Mouse (Mus musculus): ENCODE results near the gene Bnc2.

Bnc2 gene

GRCm38 (mm10) chr4:84507551-84507950 lies 167.5 kb downstream of the Bnc2 start:
- no peak for DNase-seq (ENCODE audit: low read depth, low spot score)

- DNase-seq (ENCODE audit: low read depth, low spot score), result no peak
Observed at GRCm38 (mm10) chr4:84502581-84503269, 172.3 kb downstream of the Bnc2 start.

DNA sequence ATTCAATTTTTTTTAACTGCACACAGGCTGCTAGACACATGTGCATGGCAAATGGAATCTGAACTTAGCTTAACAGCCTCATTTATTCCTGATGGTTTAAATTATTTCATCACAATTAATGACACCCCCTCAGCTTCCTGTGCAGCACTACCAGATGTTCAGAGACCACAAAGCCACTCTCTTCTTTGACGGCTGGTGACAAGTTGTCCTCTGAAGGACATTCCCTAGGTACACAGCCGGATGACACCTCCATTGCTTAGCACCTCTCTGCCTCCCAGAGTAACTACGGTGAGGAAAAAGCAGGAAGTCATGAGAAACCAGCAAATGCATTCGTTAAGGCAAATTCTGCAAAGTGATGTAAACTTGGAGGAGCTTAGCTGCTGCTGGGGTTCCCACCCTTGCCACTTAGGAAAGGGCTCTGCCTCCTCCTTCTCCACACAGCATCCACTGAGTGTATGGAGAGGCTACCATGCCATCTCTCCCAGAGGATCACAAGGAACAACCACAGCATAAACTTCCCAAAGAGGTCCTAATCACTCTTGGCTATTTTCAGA lies 174.2 kb downstream of the Bnc2 start:
- DNase-seq (ENCODE audit: low read depth, low spot score), result no peak

- DNase-seq (ENCODE audit: low read depth, low spot score), result no peak
Observed at GRCm38 (mm10) chr4:84500259-84500658, 174.8 kb downstream of the Bnc2 start.

- no peak for DNase-seq (ENCODE audit: low read depth, low spot score)
Observed at GRCm38 (mm10) chr4:84498469-84498868, 176.6 kb downstream of the Bnc2 start.

DNA sequence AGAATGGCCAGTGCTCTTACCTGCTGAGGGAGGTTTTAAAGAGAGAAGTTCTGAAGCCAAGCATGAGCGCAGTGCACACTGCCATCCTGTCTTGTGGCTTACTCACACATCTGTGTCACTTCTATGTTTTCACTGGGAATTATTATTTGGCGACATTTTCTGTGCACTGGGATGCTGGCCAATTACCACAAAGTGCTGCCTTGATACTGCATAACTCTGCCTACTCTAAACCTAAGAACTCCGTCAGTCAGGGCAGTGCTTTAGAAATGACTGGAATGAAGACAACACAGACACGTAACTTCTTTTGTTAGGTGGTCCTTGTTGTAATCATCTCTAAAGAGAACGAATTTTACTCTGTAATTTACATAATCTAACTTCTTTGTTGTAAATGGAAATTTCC lies 186.8 kb downstream of the Bnc2 start:
- no peak for DNase-seq (ENCODE audit: low read depth, low spot score)

DNA sequence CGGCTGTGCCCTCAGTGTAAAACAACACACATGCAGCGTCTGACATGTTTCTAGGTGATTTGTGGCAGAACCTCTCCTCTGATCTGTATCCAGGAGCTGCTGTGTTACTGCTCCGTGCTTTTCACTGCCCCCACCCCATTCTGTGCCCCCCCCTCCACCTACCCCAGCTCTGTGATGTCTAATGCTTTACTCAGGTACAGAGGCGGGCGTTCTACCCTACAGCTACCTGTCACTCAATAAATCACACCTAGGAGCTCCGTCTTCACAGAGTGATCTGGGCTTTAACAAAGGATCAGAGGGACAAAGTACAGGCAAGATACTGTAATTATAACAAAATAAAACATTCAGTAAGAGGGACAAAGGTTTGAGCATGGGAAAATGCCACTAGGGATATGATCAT lies 192.4 kb downstream of the Bnc2 start:
- DNase-seq (ENCODE audit: low read depth, low spot score), result no peak

GRCm38 (mm10) chr4:84472643-84473042 lies 202.4 kb downstream of the Bnc2 start:
- no peak for DNase-seq (ENCODE audit: low read depth, low spot score)

- no peak for DNase-seq (ENCODE audit: low read depth, low spot score)
Observed at GRCm38 (mm10) chr4:84470106-84470885, 204.8 kb downstream of the Bnc2 start.

- no peak for DNase-seq (ENCODE audit: low read depth, low spot score)
Observed at GRCm38 (mm10) chr4:84469400-84469799, 205.7 kb downstream of the Bnc2 start.

GRCm38 (mm10) chr4:84467722-84468121 lies 207.4 kb downstream of the Bnc2 start:
- DNase-seq (ENCODE audit: low read depth, low spot score), result no peak

DNA sequence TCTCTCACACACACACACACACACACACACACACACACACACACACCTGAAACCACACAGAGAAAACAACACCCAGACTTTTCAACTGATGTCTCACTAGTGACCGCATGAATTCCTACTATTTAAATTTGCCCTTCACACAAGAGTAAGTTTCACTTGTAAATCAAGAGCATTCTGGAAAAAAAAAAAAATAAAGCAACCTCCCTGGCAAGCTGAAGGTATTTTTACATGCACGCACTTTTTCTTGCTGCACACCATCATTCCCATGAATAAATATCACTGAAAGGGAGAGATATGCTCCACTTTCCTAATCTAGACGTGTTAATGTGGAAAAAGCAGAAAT lies 216.9 kb downstream of the Bnc2 start:
- no peak for DNase-seq (ENCODE audit: low read depth, low spot score)

DNA sequence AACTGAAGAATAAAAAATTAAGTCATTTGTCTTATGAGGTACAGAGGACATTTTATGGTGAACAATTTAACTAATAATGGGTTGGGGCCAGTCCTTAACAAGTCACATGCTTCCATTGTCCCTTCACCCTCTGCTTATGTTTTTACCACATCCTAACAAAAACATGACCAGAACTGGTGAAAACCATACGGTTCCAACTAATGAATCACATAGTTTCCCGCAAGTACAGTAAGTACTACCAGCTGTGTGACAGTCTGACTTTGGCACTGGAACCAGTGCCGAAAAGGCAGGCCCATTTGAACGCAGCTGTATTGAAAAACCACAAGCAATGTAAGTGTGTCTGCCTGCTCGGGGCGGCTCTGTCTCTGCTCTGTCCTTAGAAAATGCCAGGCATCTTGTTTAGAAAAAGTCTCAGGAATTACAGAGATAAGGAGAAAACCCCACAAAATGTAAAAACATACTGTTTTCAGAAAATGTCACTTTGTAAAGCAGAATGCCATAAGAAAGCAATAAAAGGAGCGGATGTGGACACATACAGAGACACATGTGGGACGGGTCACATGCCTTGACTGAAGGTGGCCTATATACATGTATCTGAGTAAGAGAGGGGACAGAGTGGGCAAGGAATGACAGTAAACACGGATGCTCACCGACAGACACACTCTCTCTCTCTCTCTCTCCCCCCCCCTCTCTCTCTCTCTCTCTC lies 217.4 kb downstream of the Bnc2 start:
- no peak for DNase-seq (ENCODE audit: low read depth, low spot score)

DNA sequence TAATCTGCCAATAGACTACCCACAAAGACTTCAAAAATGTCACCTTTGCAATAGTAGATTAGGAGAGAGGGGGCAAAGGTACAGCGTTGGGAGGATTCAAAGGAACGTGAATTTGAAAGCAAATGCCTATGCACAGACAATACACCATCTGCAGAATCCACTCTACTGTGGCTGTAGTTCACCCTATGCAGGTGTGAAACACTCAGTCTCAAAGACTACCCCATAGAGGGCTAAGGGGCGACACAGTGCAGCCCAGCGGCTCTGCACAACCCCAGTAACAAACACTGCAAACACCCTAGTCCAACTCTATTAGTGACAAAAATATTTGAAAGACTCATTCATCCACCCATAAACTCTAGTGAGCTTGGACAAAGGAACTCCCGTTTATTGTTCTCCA lies 218.2 kb downstream of the Bnc2 start:
- DNase-seq (ENCODE audit: low read depth, low spot score), result no peak

DNA sequence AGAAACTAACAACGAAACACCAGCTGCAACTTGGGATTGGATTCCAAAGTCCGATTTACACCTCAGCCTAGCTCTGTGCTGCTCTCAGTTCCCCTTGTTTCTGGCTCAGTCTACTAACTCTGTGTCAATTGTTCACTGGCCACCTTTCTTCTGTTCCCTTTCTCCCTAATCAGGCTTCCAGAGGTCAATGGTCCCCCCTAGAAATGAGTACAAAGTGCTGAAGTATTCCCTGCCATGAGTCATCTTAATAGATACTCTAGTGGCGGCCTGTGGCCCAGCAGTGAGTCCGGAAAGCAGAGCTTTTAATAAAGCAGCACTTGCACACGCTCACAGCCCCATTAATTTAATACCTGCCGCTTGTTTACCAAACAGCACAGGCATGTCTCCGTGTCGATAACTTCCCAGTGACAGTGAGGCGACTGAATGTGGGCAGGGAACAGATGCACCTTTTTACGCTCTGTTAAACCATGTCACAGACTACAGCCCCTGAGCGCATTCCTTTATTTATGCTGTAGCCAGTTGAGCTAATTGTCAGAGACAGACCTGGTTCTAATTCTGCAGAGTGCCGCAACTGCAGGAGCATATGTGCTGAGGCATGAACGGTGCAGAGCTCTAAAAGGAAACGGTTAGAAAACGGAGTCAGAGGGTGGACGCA lies 218.8 kb downstream of the Bnc2 start:
- DNase-seq (ENCODE audit: low read depth, low spot score), result no peak

- DNase-seq (ENCODE audit: low read depth, low spot score), result no peak
Observed at GRCm38 (mm10) chr4:84454493-84454892, 220.6 kb downstream of the Bnc2 start.

DNA sequence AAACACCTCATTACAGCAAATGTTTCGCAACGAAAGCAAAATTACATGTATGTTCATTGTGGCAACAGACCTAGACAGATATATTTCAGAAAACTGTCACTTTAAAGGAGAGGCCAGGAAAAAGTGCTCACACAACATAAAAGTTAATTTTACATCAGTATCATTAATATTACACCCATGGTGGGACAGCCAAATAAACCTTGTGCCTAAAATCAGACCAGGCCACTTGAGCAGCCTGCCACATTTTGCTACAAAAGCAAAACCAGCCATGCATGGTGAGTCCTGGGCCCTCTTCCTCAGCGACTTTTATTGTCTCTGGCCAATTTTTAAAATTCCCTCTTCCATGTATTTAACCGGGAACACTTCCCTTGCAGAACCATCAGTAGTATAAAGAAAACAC lies 221.5 kb downstream of the Bnc2 start:
- no peak for DNase-seq (ENCODE audit: low read depth, low spot score)

- no peak for DNase-seq (ENCODE audit: low read depth, low spot score)
Observed at GRCm38 (mm10) chr4:84452642-84453041, 222.4 kb downstream of the Bnc2 start.

- no peak for DNase-seq (ENCODE audit: low read depth, low spot score)
Observed at GRCm38 (mm10) chr4:84449246-84450005, 225.6 kb downstream of the Bnc2 start.

- no peak for DNase-seq (ENCODE audit: low read depth, low spot score)
Observed at GRCm38 (mm10) chr4:84433324-84433723, 241.8 kb downstream of the Bnc2 start.
